Mouse (Mus musculus) fat pad, adult 2 months (tissue): ENCODE measurements around the gene Degs2.

Experiments
- DNase-seq: peaks from one replicate; pipeline ENCODE4 v3.0.0-alpha.2; 2011; ENCODE audit warnings: low read depth, low spot score; ENCODE audit errors: extremely low read depth

Degs2 gene

GRCm38 (mm10) chr12:108701221-108701620 is 894 bp downstream of the Degs2 start:
- DNase-seq, result no peak

- no peak for DNase-seq
Observed at GRCm38 (mm10) chr12:108700037-108700436, 2.1 kb downstream of the Degs2 start.

- DNase-seq, result no peak
Observed at GRCm38 (mm10) chr12:108699576-108699975, 2.5 kb downstream of the Degs2 start.

- no peak for DNase-seq
Observed at GRCm38 (mm10) chr12:108698697-108699471, 3.2 kb downstream of the Degs2 start.

- DNase-seq, result peak; percentile 57
Observed at GRCm38 (mm10) chr12:108694223-108694622, 7.9 kb downstream of the Degs2 start.

- DNase-seq, result peak; percentile 66
Observed at GRCm38 (mm10) chr12:108693592-108693991, 8.5 kb downstream of the Degs2 start.

- DNase-seq, result no peak
Observed at GRCm38 (mm10) chr12:108690529-108690928, 11.6 kb downstream of the Degs2 start.

- no peak for DNase-seq
Observed at GRCm38 (mm10) chr12:108689167-108689566, 12.9 kb downstream of the Degs2 start.

GRCm38 (mm10) chr12:108686926-108687325 is 15.2 kb downstream of the Degs2 start:
- no peak for DNase-seq

GRCm38 (mm10) chr12:108686463-108686862 is 15.7 kb downstream of the Degs2 start:
- no peak for DNase-seq

- no peak for DNase-seq
Observed at GRCm38 (mm10) chr12:108682240-108683023, 19.7 kb downstream of the Degs2 start.

GRCm38 (mm10) chr12:108680861-108681260 is 21.3 kb downstream of the Degs2 start:
- DNase-seq, result no peak

GRCm38 (mm10) chr12:108678366-108678765 is 23.7 kb downstream of the Degs2 start:
- DNase-seq, result no peak

GRCm38 (mm10) chr12:108677116-108677515 is 25.0 kb downstream of the Degs2 start:
- DNase-seq, result no peak

- DNase-seq, result peak; percentile 80
Observed at GRCm38 (mm10) chr12:108675614-108676401, 26.3 kb downstream of the Degs2 start.

- DNase-seq, result no peak
Observed at GRCm38 (mm10) chr12:108674916-108675315, 27.2 kb downstream of the Degs2 start.

GRCm38 (mm10) chr12:108674502-108674901 is 27.6 kb downstream of the Degs2 start:
- peak; percentile 84 for DNase-seq

- no peak for DNase-seq
Observed at GRCm38 (mm10) chr12:108673546-108673945, 28.6 kb downstream of the Degs2 start.

- DNase-seq, result no peak
Observed at GRCm38 (mm10) chr12:108672908-108673307, 29.2 kb downstream of the Degs2 start.

GRCm38 (mm10) chr12:108671541-108671940 is 30.6 kb downstream of the Degs2 start:
- DNase-seq, result no peak

GRCm38 (mm10) chr12:108668606-108669235 is 33.4 kb downstream of the Degs2 start:
- no peak for DNase-seq
